Mouse (Mus musculus): ENCODE data around the gene Papln. TPM values are rescaled to one million over a fixed set of nuclear protein-coding genes. Genes with fewer than 3 reads are reported as not detected.

Gene Papln
- polyA plus RNA-seq, 1 experiment from 2014 or later = 0.23 TPM

DNA sequence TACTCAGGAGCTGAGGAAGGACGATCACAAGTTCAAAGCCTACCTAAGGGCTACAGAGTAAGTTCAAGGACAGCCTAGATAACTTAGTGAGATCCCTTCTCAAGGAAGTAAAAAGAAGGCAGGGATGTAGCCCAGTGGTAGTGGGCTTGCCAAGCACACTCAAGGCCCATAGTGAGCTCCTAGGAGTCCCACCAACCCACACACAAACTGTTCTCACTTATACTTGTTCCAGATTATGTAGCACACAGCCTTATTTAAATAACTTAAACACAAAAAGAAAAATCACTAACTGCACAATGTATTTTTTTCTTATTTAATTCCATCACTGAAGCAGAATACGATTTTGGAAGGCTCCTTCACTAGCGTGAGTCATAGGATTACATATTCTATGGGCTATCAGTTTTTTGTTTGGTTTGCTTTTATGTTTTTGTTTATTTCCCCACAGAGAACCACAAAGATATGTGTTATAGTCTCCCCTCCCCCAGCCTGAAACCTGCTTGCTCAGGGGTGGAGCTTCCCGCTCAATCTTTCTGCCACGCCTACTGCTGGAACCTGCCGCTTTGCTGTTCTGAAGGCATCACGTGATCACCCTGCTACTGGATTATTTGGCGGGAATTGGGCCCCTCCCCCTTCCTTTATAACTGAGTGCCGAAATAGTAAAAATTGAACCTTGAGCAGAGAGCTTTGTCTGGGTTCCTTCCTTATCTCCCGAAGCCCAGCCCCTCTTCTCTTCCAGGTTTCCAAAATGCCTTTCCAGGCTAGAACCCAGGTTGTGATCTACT lies 78.2 kb downstream of the Papln start:
- no peak overlapping the region for H3K27ac ChIP-seq (replicated peaks)
- H3K36me3 ChIP-seq = peaks cover 18% of the 10 kb centered on the region
- no peak overlapping the region for H3K4me2 ChIP-seq
- H3K4me3 ChIP-seq (replicated peaks) = no peak overlapping the region
- WGBS = 94% methylated on average over 10 of the region's 10 CpGs
- no peaks in the 10 kb centered on the region for H3K4me1 ChIP-seq
- ATAC-seq (ENCODE audit: low FRiP score) = no peak
- no peak overlapping the region for H3K9ac ChIP-seq (replicated peaks)
- H3K9me3 ChIP-seq (replicated peaks) = no peaks in the 10 kb centered on the region
- no peaks in the 10 kb centered on the region for H3K27me3 ChIP-seq (replicated peaks)

Other genes starting within 250 kb of the Papln start
- 45.8 and 46.1 TPM in 2 replicates for gene Dcaf4, start 243.2 kb upstream of the Papln start, polyA plus RNA-seq (2015; fragmentation: Nextera tagmentation; extraction: Ambion mirVana)
- gene Zfyve1, start 166.4 kb upstream of the Papln start, polyA plus RNA-seq (2015; fragmentation: Nextera tagmentation; extraction: Ambion mirVana) = 23.0 TPM in 2 replicates
- 226 and 250 TPM in 2 replicates for gene Rbm25, start 132.4 kb upstream of the Papln start, polyA plus RNA-seq (2015; fragmentation: Nextera tagmentation; extraction: Ambion mirVana)
- 62.4 and 68.7 TPM in 2 replicates for gene Psen1, start 75.5 kb upstream of the Papln start, polyA plus RNA-seq (2015; fragmentation: Nextera tagmentation; extraction: Ambion mirVana)
- gene Numb, start 158.3 kb downstream of the Papln start, polyA plus RNA-seq (2015; fragmentation: Nextera tagmentation; extraction: Ambion mirVana) = 14.9 and 17.4 TPM in 2 replicates
- gene Riox1, start 187.0 kb downstream of the Papln start, polyA plus RNA-seq (2015; fragmentation: Nextera tagmentation; extraction: Ambion mirVana) = 11.7 and 11.9 TPM in 2 replicates
- gene Heatr4, start 221.2 kb downstream of the Papln start, polyA plus RNA-seq (2015; fragmentation: Nextera tagmentation; extraction: Ambion mirVana) = not detected in 2 replicates
- gene Acot2, start 224.2 kb downstream of the Papln start, polyA plus RNA-seq (2015; fragmentation: Nextera tagmentation; extraction: Ambion mirVana) = 13.3 and 16.6 TPM in 2 replicates
- gene Acot1, start 245.9 kb downstream of the Papln start, polyA plus RNA-seq (2015; fragmentation: Nextera tagmentation; extraction: Ambion mirVana) = 71.2 and 78.4 TPM in 2 replicates

Measured in neural tube, embryonic 15.5 days (tissue).